Comparison of ENCODE assay signal across 35 mouse cellular contexts in the genomic region with DNA sequence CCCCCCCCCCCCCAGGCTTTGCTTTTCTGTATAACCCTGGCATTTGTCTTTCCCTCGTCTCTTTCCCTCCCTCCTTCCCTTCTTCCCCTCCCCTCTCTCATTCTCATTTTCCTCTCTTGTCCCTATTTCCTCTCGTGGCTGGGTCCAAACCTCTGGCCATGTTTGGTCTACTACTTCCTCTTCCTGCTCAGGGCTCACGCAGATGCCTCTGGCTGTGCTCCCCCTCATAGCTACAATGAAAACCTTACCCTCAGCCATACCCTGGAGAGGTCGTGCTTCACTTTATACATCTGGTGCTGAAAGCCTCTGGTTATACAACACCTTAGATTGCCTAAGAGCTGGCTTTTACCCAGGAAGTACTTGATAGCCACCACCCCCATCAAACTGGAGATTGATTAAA. TPM values are rescaled to one million over a fixed set of nuclear protein-coding genes. Genes with fewer than 3 reads are reported as not detected.
DNase-seq lines count a peak whose midpoint lies in the region; ATAC-seq and TF ChIP-seq lines count a peak whose summit lies in the region.
"Had no signal": no experiment of that assay in that cellular context is flagged by ENCODE, and none has a peak within 500 bp of the region (broad histone marks: within the 10 kb centered on the region; RNA-seq: fewer than 3 reads in every experiment).

No protein-coding gene starts in this region.

- peaks cover 7 to 21% of the 10 kb centered on the region in 2 experiments for H3K4me1 ChIP-seq in CH12.LX (ENCODE audit: control insufficient read depth in 1 of 2, insufficient read depth in 2 of 2)
- H3K4me1 ChIP-seq in intestine, postnatal 0 days (replicated peaks; ENCODE audit: control insufficient read depth, insufficient read depth, low read length): no peaks in the 10 kb centered on the region

- H3K27me3 ChIP-seq in CH12.LX (replicated peaks): no peaks in the 10 kb centered on the region
- H3K27me3 ChIP-seq in intestine, postnatal 0 days (replicated peaks; ENCODE audit: control insufficient read depth, insufficient read depth, low read length): no peaks in the 10 kb centered on the region
- H3K27me3 ChIP-seq: embryonic facial prominence, embryonic 15.5 days; forebrain, embryonic 13.5 days; hindbrain, embryonic 15.5 days; limb, embryonic 13.5 days; liver, embryonic 13.5 days; midbrain, embryonic 15.5 days; neural tube, embryonic 15.5 days; Patski; stomach, embryonic 15.5 days had no signal

- no peak for TF ChIP-seq CTCF in CH12.LX (conservative IDR thresholded peaks at IDR 0.05 in 1 of 2, IDR thresholded peaks at IDR 0.05 in 1 of 2; ENCODE audit: low read depth in 2 of 2, low read length in 2 of 2)
- TF ChIP-seq CTCF in intestine, postnatal 0 days (IDR thresholded peaks at IDR 0.05; ENCODE audit: low read depth): no peak

- in situ Hi-C loops in CH12.LX (cut with MboI; ENCODE audit: low pct_ligation_motif_present, low pct_unique_long_range_greater_than_20kb, low sequenced_read_pairs): loop anchor here (10.0 to 25.0 kb wide), 2 partner anchors 224 to 436 kb away; no protein-coding TSS in a partner anchor

- WGBS in intestine, postnatal 0 days: 41% methylated on average over 4 of the region's 4 CpGs

- H3K79me2 ChIP-seq in CH12.LX (replicated peaks; ENCODE audit: control insufficient read depth, extremely low read depth, insufficient read depth, poor library complexity, severe bottlenecking): peaks cover 30% of the 10 kb centered on the region

- no peak for TF ChIP-seq EP300 in CH12.LX (IDR thresholded peaks at IDR 0.05; ENCODE audit: low read length)

- intact Hi-C loops in heart, postnatal 36 days (cut with DNase I): loop anchor here (5.0 to 10.0 kb wide), 3 partner anchors 126 to 446 kb away; no protein-coding TSS in a partner anchor

- H3K4me2 ChIP-seq in CH12.LX (ENCODE audit: insufficient read depth, low read depth, poor library complexity, severe bottlenecking): peak overlapping the region; percentile 35
- H3K4me2 ChIP-seq in intestine, postnatal 0 days (replicated peaks; ENCODE audit: low read depth): no peak overlapping the region
- H3K4me2 ChIP-seq: embryonic facial prominence, embryonic 15.5 days had no signal

- TF ChIP-seq POLR2A in CH12.LX (IDR thresholded peaks at IDR 0.05; ENCODE audit: low read depth, low read length): no peak

- dilution Hi-C loops in CH12.LX (cut with MboI; ENCODE audit: extremely low pct_ligation_motif_present, extremely low pct_unique_long_range_greater_than_20kb, low sequenced_read_pairs): no loop called here

- TF ChIP-seq RAD21 in CH12.LX (IDR thresholded peaks at IDR 0.05; ENCODE audit: low read depth, low read length): no peak

- ATAC-seq in intestine, postnatal 0 days: no peak
- ATAC-seq: forebrain, embryonic 13.5 days; midbrain, embryonic 15.5 days; Patski had no signal

- H3K9ac ChIP-seq in CH12.LX (ENCODE audit: insufficient read depth, low read depth): no peak overlapping the region; the same call in 1 of the 2 replicates
- H3K9ac ChIP-seq in intestine, postnatal 0 days (ENCODE audit: low read depth, low read length): no peak overlapping the region
- H3K9ac ChIP-seq: embryonic facial prominence, embryonic 15.5 days; limb, embryonic 13.5 days; liver, embryonic 13.5 days; midbrain, embryonic 15.5 days; neural tube, embryonic 15.5 days; stomach, embryonic 15.5 days had no signal

- H3K9me3 ChIP-seq in CH12.LX (replicated peaks; ENCODE audit: low read length): no peaks in the 10 kb centered on the region
- H3K9me3 ChIP-seq in intestine, postnatal 0 days (ENCODE audit: control insufficient read depth): no peaks in the 10 kb centered on the region
- H3K9me3 ChIP-seq: embryonic facial prominence, embryonic 10.5 days; embryonic facial prominence, embryonic 15.5 days; forebrain, embryonic 13.5 days; heart, embryonic 13.5 days; hindbrain, embryonic 10.5 days; hindbrain, embryonic 15.5 days; limb, embryonic 13.5 days; liver, embryonic 13.5 days; midbrain, embryonic 10.5 days; midbrain, embryonic 15.5 days; neural tube, embryonic 15.5 days; stomach, embryonic 15.5 days had no signal

- peaks cover 0 to 4% of the 10 kb centered on the region in 2 experiments for H3K36me3 ChIP-seq in CH12.LX (replicated peaks in 1 of 2; ENCODE audit: control insufficient read depth in 1 of 2, insufficient read depth in 1 of 2, low read length in 1 of 2)
- H3K36me3 ChIP-seq in intestine, postnatal 0 days (ENCODE audit: control insufficient read depth, insufficient read depth): no peaks in the 10 kb centered on the region
- H3K36me3 ChIP-seq: embryonic facial prominence, embryonic 10.5 days; embryonic facial prominence, embryonic 15.5 days; heart, embryonic 13.5 days; hindbrain, embryonic 10.5 days; hindbrain, embryonic 15.5 days; limb, embryonic 13.5 days; liver, embryonic 13.5 days; midbrain, embryonic 10.5 days; midbrain, embryonic 15.5 days; neural tube, embryonic 15.5 days; stomach, embryonic 15.5 days had no signal

- H3K4me3 ChIP-seq in CH12.LX (replicated peaks in 1 of 3; ENCODE audit: low read depth in 2 of 3, low read length in 2 of 3, poor library complexity in 1 of 3): no peak overlapping the region
- H3K4me3 ChIP-seq in intestine, postnatal 0 days (ENCODE audit: low read depth, low read length): no peak overlapping the region
- H3K4me3 ChIP-seq: embryonic facial prominence, embryonic 15.5 days; stomach, embryonic 15.5 days had no signal

- no peak overlapping the region for H3K27ac ChIP-seq in CH12.LX (ENCODE audit: insufficient read depth, low read depth)
- no peak overlapping the region for H3K27ac ChIP-seq in intestine, postnatal 0 days (ENCODE audit: low read depth, low read length)
- H3K27ac ChIP-seq: embryonic facial prominence, embryonic 15.5 days; forebrain, embryonic 13.5 days; heart, embryonic 13.5 days; kidney, postnatal 0 days; limb, embryonic 13.5 days; liver, embryonic 13.5 days; macrophage; stomach, embryonic 15.5 days had no signal

- DNase-seq in heart, adult 11 months: peak; percentile 88
- no peak for DNase-seq in heart, postnatal 36 days
- DNase-seq in lung, postnatal 36 days: peak; percentile 54
- DNase-seq in lung, postnatal 10 days: no peak
- peak; percentile 17 for DNase-seq in CH12.LX (ENCODE audit: extremely low read depth)
- DNase-seq in kidney, adult 18-20 months: no peak
- DNase-seq: adrenal gland, postnatal 14 days; cerebellum, adult 11-12 months; cerebellum, postnatal 14 days; gastrocnemius, postnatal 14 days; heart, adult 18-20 months; heart, postnatal 10 days; kidney, adult 8-10 months; kidney, postnatal 4 days; liver, embryonic 13.5 days; retina, postnatal 1 day; right cerebral cortex, postnatal 14 days; thymus, adult 18-20 months; thymus, postnatal 36 days had no signal

TF ChIP-seq in CH12.LX, 34 proteins besides CTCF, POLR2A, EP300 and RAD21:
- TF ChIP-seq ELF1 (IDR thresholded peaks at IDR 0.05; ENCODE audit: low read depth, low read length): peak; percentile 52
- no peak for TF ChIP-seq POLR2AphosphoS2 (IDR thresholded peaks at IDR 0.05; ENCODE audit: low read depth, low read length)

RNA-seq across cellular contexts. Expression of gene Cbll1, which starts 1.9 kb away (rescaled TPM):
- 10 to 100 TPM in 1 of 2 experiments, 1 to 10 TPM in 1; 9.6 to 10.6 TPM for total RNA-seq in heart, postnatal 36 days (2021)
- total RNA-seq in CH12.LX (2012; rRNA removed) (4.5 TPM in 2 replicates), CH12.LX (2014; rRNA removed) (4.6 and 5.2 TPM in 2 replicates)
- polyA plus RNA-seq in CH12.LX (2012; ENCODE audit: insufficient read length, low read depth): 16.4 and 18.8 TPM in 2 replicates
- polyA plus RNA-seq in intestine, postnatal 0 days (2015; fragmentation: Nextera tagmentation; extraction: Ambion mirVana): 9.6 TPM in 2 replicates

RNA-seq across cellular contexts. Expression of gene Slc26a4, which starts 58.5 kb away (rescaled TPM):
- total RNA-seq in heart, postnatal 36 days (2021): under 1 TPM; 0.08 to 0.11 TPM
- total RNA-seq in CH12.LX (2012; rRNA removed) (not detected in 2 replicates), CH12.LX (2014; rRNA removed) (not detected in 2 replicates)
- not detected in 2 replicates for polyA plus RNA-seq in CH12.LX (2012; ENCODE audit: insufficient read length, low read depth)
- polyA plus RNA-seq in intestine, postnatal 0 days (2015; fragmentation: Nextera tagmentation; extraction: Ambion mirVana): 0.16 and 0.27 TPM in 2 replicates
- total RNA-seq: ES-E14; gastrocnemius, postnatal 14 days; heart, adult 18-20 months had no signal
- polyA plus RNA-seq: forebrain, embryonic 13.5 days; hindbrain, embryonic 15.5 days; liver, embryonic 13.5 days; macrophage; midbrain, embryonic 10.5 days had no signal

Comparison
In these comparisons a context has a peak if more than half of its experiments do, and no peak if none do; other contexts are left out.
1. DNase-seq: peak in heart, adult 11 months (single experiment), lung, postnatal 36 days (single experiment) and CH12.LX (single experiment); none in heart, postnatal 36 days (0 of 2), lung, postnatal 10 days (single experiment) and kidney, adult 18-20 months (single experiment).